Mouse (Mus musculus) left cerebral cortex, adult 8-10 months (tissue): Measurements from ENCODE around the gene Ncam2. TPM values are rescaled to one million over a fixed set of nuclear protein-coding genes. Genes with fewer than 3 reads are reported as not detected.

Experiments used
- DNase-seq, 2 experiments: peaks; one replicate each; pipeline ENCODE4 v3.0.0; 2022; ENCODE audit warnings: low spot score in 2 of 2
- total RNA-seq, 4 experiments: library from RNA; stranded (reverse); gene quantifications; 2 replicates each; pipeline ENCODE4 v1.2.4; 2022

Ncam2 gene
- total RNA-seq, 4 experiments from 2014 or later: 71.5 to 84.0 (median 74.9) TPM

DNA sequence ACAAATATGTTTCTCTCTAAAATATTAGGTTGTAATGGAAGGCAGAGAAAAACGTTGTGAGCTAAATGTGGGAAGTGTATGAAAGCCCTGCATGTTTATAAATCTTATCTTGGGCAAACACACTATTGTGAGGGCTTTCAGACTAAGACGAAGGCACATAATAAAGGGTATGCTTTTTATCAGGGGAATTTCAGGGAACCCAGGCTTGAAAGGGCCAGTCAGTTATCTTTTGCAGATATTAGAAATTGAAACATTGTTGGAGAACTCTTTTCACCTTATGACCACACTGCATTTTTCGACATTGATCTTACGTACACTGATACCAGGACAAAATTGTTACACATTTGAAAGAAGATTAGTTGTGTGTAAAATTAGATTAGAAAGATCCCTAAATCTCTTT is 423.3 kb downstream of the Ncam2 start:
- no peak for DNase-seq

DNA sequence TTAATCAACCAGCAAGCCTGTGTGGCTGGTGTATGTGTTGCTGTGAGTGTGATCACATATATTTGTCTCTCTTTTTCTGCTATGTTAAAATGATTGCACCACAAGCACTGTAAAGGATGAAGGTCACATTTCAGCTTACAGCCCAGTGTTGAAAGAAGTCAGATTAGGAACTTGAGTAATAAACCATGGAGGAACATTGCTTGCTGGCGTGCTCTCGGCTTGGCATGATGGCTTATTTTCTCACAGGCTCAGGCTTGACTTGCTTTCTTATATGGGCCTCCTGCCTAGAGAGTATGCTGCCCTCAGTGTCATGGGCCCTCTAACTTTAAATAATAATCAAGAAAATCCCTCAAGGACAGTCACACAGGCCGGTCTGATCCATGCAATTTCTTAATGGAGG is 449.8 kb downstream of the Ncam2 start:
- no peak for DNase-seq

DNA sequence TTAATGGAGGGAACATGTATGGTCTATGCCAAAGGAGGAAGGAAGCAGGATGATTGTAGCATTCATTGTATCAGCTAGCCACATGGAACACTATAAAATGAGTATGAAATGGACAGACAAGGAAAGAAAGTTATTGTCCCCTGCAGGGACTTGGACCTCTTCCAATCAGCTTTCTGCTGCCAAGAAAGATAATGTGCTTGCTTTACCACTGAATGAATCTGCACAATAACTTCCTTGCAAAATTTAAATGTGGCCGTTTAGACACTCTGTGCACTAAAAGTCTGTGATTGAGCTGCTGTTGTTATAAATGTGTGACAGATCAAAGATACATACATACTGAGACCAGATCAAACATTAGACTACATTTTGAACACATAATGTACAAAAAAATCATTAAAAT is 451.1 kb downstream of the Ncam2 start:
- no peak for DNase-seq

DNA sequence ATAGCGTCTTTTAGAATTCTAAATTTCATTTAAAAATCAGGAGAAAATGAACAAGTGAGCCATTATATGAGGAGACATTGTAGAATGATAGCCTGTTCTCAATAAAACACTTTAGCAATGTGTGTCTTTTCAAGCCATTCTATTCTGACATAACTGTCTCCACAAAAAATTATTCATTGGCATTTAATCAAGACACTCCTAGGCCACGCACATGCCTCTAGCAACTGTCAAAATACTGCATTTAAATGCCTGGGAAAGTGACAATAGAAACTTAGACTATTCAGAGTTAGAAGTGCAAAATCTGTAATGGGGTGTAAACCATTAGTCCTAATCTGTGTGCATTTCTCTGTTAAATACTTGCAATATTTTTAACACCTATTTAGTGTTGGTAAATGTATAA is 456.1 kb downstream of the Ncam2 start:
- no peak for DNase-seq

DNA sequence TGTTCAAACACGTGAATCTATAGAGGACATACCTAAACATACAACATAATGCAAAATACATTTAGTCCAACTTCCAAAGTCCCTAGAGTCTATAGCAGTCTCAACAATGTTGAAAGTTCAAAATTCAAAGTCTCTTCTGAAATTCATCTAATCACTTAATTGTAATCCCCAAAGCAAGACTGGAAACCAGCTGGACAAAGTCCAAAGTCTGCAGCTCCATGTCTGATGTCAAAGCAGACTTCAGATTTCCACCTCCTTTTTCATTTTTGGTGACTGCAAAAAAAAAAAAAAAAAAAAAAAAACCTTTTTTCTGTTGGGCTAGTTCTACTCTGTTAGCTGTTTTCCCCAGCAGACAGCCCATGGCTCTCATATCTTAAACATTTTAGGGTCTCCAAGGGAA is 473.4 kb downstream of the Ncam2 start:
- no peak for DNase-seq

DNA sequence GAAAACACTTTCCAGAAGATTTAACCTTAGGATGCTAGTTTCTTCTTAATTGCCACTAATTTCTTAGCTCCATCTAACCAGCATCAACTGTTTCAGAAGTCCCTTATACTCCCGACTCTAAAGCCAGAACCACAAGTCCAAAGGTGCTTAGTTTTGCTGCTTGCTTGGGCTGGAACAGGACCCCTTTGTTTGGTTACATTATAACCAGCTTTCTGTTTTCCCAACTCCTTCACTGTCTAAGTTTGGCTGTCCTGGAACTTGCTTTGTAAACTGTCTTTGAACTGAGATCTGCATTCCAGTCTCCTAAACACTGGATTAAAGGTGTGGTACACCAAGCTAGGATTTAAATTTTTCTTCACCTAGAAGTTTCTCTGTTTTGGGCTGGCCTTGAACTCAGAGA is 475.0 kb downstream of the Ncam2 start:
- no peak for DNase-seq
